Mouse (Mus musculus) kidney, adult 2 months (tissue): Measurements from ENCODE around the gene Phf24.

Experiments
- CTCF ChIP-seq: fragments of 200-500 bp; conservative IDR thresholded peaks from 2 replicates; pipeline ENCODE4 v1.5.1; 2011; ENCODE audit warnings: low read depth, mild to moderate bottlenecking, control low read depth, low read length, moderate library complexity, mixed read lengths; ENCODE audit not compliant: insufficient read depth, insufficient read length
- POLR2A ChIP-seq: fragments of 200-500 bp; IDR thresholded peaks from one replicate; pipeline ENCODE4 v1.6.1; 2011; ENCODE audit warnings: low read depth, low read length, control low read depth

- TF ChIP-seq CTCF (no peak), POLR2A (no peak)
These were observed 15.6 kb upstream of the Phf24 start for GRCm38 (mm10) chr4:42900878-42901277.
